Mouse (Mus musculus) small intestine, adult 2 months (tissue): ENCODE data around the gene Dock8.

Experiments
- CTCF ChIP-seq: fragments of 200-500 bp; IDR thresholded peaks from 2 replicates; pipeline ENCODE4 v1.5.1; 2012; ENCODE audit warnings: low read depth, mild to moderate bottlenecking, control low read depth, inconsistent platforms, low read length, moderate library complexity, mixed read lengths; ENCODE audit not compliant: insufficient replicate concordance, insufficient read length; ENCODE audit errors: extremely low read depth
- POLR2A ChIP-seq: fragments of 200-500 bp; IDR thresholded peaks from 2 replicates; pipeline ENCODE4 v1.6.1; 2012; ENCODE audit warnings: low read depth, mild to moderate bottlenecking, control low read depth, inconsistent platforms, low read length, moderate library complexity

GRCm38 (mm10) chr19:25072521-25072920 is 73.2 kb downstream of the Dock8 start:
- TF ChIP-seq CTCF (no peak), POLR2A (no peak)
